Mouse (Mus musculus): Measurements from ENCODE around the gene Tbl2. TPM values are rescaled to one million over a fixed set of nuclear protein-coding genes. Genes with fewer than 3 reads are reported as not detected.

The Tbl2 gene
- polyA plus RNA-seq, 1 experiment from 2014 or later: 26.9 TPM

GRCm38 (mm10) chr5:135178996-135179395, 29.5 kb downstream of the Tbl2 start:
- Histone ChIP-seq H3K27me3 (no peaks in the 10 kb centered on the region), H3K9me3 (replicated peaks) (no peaks in the 10 kb centered on the region)
- 89% methylated on average over 4 of the region's 4 CpGs for WGBS

GRCm38 (mm10) chr5:135179616-135180015, 30.2 kb downstream of the Tbl2 start:
- Histone ChIP-seq H3K27ac (no peak overlapping the region), H3K36me3 (peaks cover 76% of the 10 kb centered on the region), H3K4me1 (no peaks in the 10 kb centered on the region), H3K9me3 (replicated peaks) (no peaks in the 10 kb centered on the region), H3K4me3 (no peak overlapping the region), H3K4me2 (replicated peaks) (no peak overlapping the region), H3K9ac (no peak overlapping the region), H3K27me3 (no peaks in the 10 kb centered on the region)
- WGBS: 93% methylated on average over 7 of the region's 7 CpGs
- ATAC-seq (ENCODE audit: low FRiP score): no peak

More at GRCm38 (mm10) chr5:135178996-135179395, 29.5 kb downstream of the Tbl2 start:
- no peak overlapping the region for H3K27ac ChIP-seq
- no peak overlapping the region for H3K4me2 ChIP-seq (replicated peaks)
- H3K4me1 ChIP-seq: no peaks in the 10 kb centered on the region
- no peak for ATAC-seq (ENCODE audit: low FRiP score)
- H3K4me3 ChIP-seq: no peak overlapping the region
- H3K36me3 ChIP-seq: peaks cover 81% of the 10 kb centered on the region
- no peak overlapping the region for H3K9ac ChIP-seq

- no peaks in the 10 kb centered on the region for H3K9me3 ChIP-seq (replicated peaks)
- peaks cover 69% of the 10 kb centered on the region for H3K36me3 ChIP-seq
- H3K27ac ChIP-seq: no peak overlapping the region
- no peak overlapping the region for H3K4me2 ChIP-seq (replicated peaks)
- H3K4me3 ChIP-seq: no peak overlapping the region
- ATAC-seq (ENCODE audit: low FRiP score): no peak
- H3K27me3 ChIP-seq: no peaks in the 10 kb centered on the region
- H3K9ac ChIP-seq: no peak overlapping the region
- H3K4me1 ChIP-seq: no peaks in the 10 kb centered on the region
- WGBS: 95% methylated on average over 14 of the region's 14 CpGs
Observed at GRCm38 (mm10) chr5:135180796-135181195, 31.3 kb downstream of the Tbl2 start.

- Histone ChIP-seq H3K27me3 (no peaks in the 10 kb centered on the region), H3K4me2 (replicated peaks) (no peak overlapping the region), H3K4me1 (no peaks in the 10 kb centered on the region), H3K9me3 (replicated peaks) (no peaks in the 10 kb centered on the region), H3K4me3 (no peak overlapping the region), H3K9ac (no peak overlapping the region), H3K27ac (no peak overlapping the region), H3K36me3 (peaks cover 64% of the 10 kb centered on the region)
- no peak for ATAC-seq (ENCODE audit: low FRiP score)
- WGBS: 67% methylated on average over 6 of the region's 6 CpGs
Observed at GRCm38 (mm10) chr5:135181776-135182175, 32.3 kb downstream of the Tbl2 start.

- WGBS: 61% methylated on average over 8 of the region's 8 CpGs
- H3K9me3 ChIP-seq (replicated peaks): no peaks in the 10 kb centered on the region
- no peak for ATAC-seq (ENCODE audit: low FRiP score)
- H3K4me3 ChIP-seq: no peak overlapping the region
- no peaks in the 10 kb centered on the region for H3K27me3 ChIP-seq
- H3K9ac ChIP-seq: no peak overlapping the region
- H3K36me3 ChIP-seq: peaks cover 49% of the 10 kb centered on the region
- H3K4me2 ChIP-seq (replicated peaks): no peak overlapping the region
- no peaks in the 10 kb centered on the region for H3K4me1 ChIP-seq
- no peak overlapping the region for H3K27ac ChIP-seq
Observed at GRCm38 (mm10) chr5:135183131-135183861, 33.8 kb downstream of the Tbl2 start.

- no peak for ATAC-seq (ENCODE audit: low FRiP score)
- Histone ChIP-seq H3K9me3 (replicated peaks) (no peaks in the 10 kb centered on the region), H3K4me2 (replicated peaks) (no peak overlapping the region), H3K36me3 (peaks cover 39% of the 10 kb centered on the region), H3K4me3 (no peak overlapping the region), H3K27me3 (no peaks in the 10 kb centered on the region), H3K27ac (no peak overlapping the region), H3K4me1 (peaks cover 16% of the 10 kb centered on the region), H3K9ac (no peak overlapping the region)
- 94% methylated on average over 3 of the region's 3 CpGs for WGBS
Observed at GRCm38 (mm10) chr5:135185016-135185415, 35.6 kb downstream of the Tbl2 start.

- Histone ChIP-seq H3K36me3 (peaks cover 33% of the 10 kb centered on the region), H3K4me2 (replicated peaks) (no peak overlapping the region; the same call in 1 of the 2 replicates), H3K27ac (0 out of 2 replicates have a peak overlapping the region, but pooled peaks have one; percentile 98), H3K9ac (no peak overlapping the region), H3K27me3 (no peaks in the 10 kb centered on the region), H3K9me3 (replicated peaks) (no peaks in the 10 kb centered on the region), H3K4me3 (no peak overlapping the region), H3K4me1 (peaks cover 17% of the 10 kb centered on the region)
- 37% methylated on average over 3 of the region's 3 CpGs for WGBS
- no peak for ATAC-seq (ENCODE audit: low FRiP score)
Observed at GRCm38 (mm10) chr5:135185596-135185995, 36.1 kb downstream of the Tbl2 start.

GRCm38 (mm10) chr5:135186231-135186620, 36.8 kb downstream of the Tbl2 start:
- no peak for ATAC-seq (ENCODE audit: low FRiP score)
- Histone ChIP-seq H3K27ac (peak overlapping the region; percentile 98), H3K4me1 (peaks cover 17% of the 10 kb centered on the region), H3K4me2 (replicated peaks) (peak overlapping the region; percentile 74), H3K9ac (peak overlapping the region; percentile 97), H3K36me3 (peaks cover 27% of the 10 kb centered on the region), H3K27me3 (no peaks in the 10 kb centered on the region), H3K4me3 (peak overlapping the region; percentile 98), H3K9me3 (replicated peaks) (no peaks in the 10 kb centered on the region)
- WGBS: 22% methylated on average over 10 of the region's 10 CpGs

- no peaks in the 10 kb centered on the region for H3K9me3 ChIP-seq (replicated peaks)
- H3K4me3 ChIP-seq: peak within 1 kb of the TSS; percentile 98
- H3K27ac ChIP-seq: peak within 1 kb of the TSS; percentile 98
- H3K4me2 ChIP-seq (replicated peaks): peak within 1 kb of the TSS; percentile 74
- peaks cover 22% of the 10 kb centered on the region for H3K36me3 ChIP-seq
- H3K4me1 ChIP-seq: peaks cover 20% of the 10 kb centered on the region
- under 1% methylated on average over 57 of the region's 57 CpGs for WGBS
- peak within 1 kb of the TSS; percentile 97 for H3K9ac ChIP-seq
- no peaks in the 10 kb centered on the region for H3K27me3 ChIP-seq
- ATAC-seq (ENCODE audit: low FRiP score): peak; percentile 98
Observed at GRCm38 (mm10) chr5:135186621-135187348, 37.3 kb downstream of the Tbl2 start, which contains the start of gene Baz1b. TSS of gene Baz1b (plus strand) at chr5:135187264.

- Histone ChIP-seq H3K4me1 (peaks cover 23% of the 10 kb centered on the region), H3K36me3 (peaks cover 14% of the 10 kb centered on the region; the same call in 1 of the 2 replicates), H3K27ac (peak overlapping the region; percentile 98), H3K4me2 (replicated peaks) (peak overlapping the region; percentile 74), H3K9me3 (replicated peaks) (no peaks in the 10 kb centered on the region), H3K9ac (peak overlapping the region; percentile 97), H3K4me3 (peak overlapping the region; percentile 98), H3K27me3 (no peaks in the 10 kb centered on the region)
- under 1% methylated on average over 90 of the region's 102 CpGs for WGBS
- peak; percentile 70 for ATAC-seq (ENCODE audit: low FRiP score)
Observed at GRCm38 (mm10) chr5:135187349-135188213, 38.1 kb downstream of the Tbl2 start.

- Histone ChIP-seq H3K9ac (peak overlapping the region; percentile 97), H3K4me1 (peaks cover 25% of the 10 kb centered on the region), H3K4me3 (peak overlapping the region; percentile 98), H3K27ac (peak overlapping the region; percentile 98), H3K36me3 (peaks cover 10% of the 10 kb centered on the region; the same call in 1 of the 2 replicates), H3K4me2 (replicated peaks) (peak overlapping the region; percentile 74), H3K27me3 (no peaks in the 10 kb centered on the region), H3K9me3 (replicated peaks) (no peaks in the 10 kb centered on the region)
- ATAC-seq (ENCODE audit: low FRiP score): no peak
- WGBS: 0% methylated on average over 8 of the region's 8 CpGs
Observed at GRCm38 (mm10) chr5:135188214-135188554, 38.7 kb downstream of the Tbl2 start.

Measured in hindbrain, embryonic 12.5 days (tissue).